Mouse (Mus musculus): ENCODE data around the gene Pld5.
"Not testable (repeated sequence)": the region's sequence is repeated elsewhere in the genome, so short reads cannot be mapped to it uniquely, and the experiment has no call there.

Pld5 gene

GRCm38 (mm10) chr1:176039923-176040322 is 235.2 kb downstream of the Pld5 start:
- no peak for DNase-seq (ENCODE audit: low spot score in 2 of 2)

DNA sequence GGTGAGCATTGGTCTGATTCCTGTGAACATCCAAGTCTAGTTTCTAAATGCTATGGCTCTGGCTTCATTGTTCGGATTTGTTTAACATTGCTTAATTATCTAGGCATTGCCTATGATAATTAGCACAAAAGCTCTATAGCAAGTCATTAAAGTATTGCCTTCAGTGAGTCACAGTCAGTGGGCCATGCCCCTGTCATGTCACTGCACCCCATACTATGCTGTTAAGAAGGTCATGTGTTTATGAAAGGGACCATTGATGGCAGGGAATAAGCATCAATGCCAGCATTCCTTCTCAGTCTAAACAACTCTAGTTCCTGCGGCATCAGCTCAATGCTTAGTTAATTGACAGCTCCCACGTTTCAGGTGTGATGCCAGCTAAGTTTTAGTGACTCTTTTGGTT is 239.1 kb downstream of the Pld5 start:
- DNase-seq (ENCODE audit: low spot score in 2 of 2): no peak

- no peak for DNase-seq (ENCODE audit: low spot score in 2 of 2)
Measured at GRCm38 (mm10) chr1:176034699-176035098, 240.4 kb downstream of the Pld5 start.

GRCm38 (mm10) chr1:176033698-176034097 is 241.4 kb downstream of the Pld5 start:
- DNase-seq (ENCODE audit: low spot score in 2 of 2): no peak

- DNase-seq (ENCODE audit: low spot score in 2 of 2): no peak
Measured at GRCm38 (mm10) chr1:176029063-176029462, 246.0 kb downstream of the Pld5 start.

- DNase-seq (ENCODE audit: low spot score in 2 of 2): no peak
Measured at GRCm38 (mm10) chr1:176028397-176028796, 246.7 kb downstream of the Pld5 start.

- DNase-seq (ENCODE audit: low spot score in 2 of 2): no peak
Measured at GRCm38 (mm10) chr1:176024501-176024900, 250.6 kb downstream of the Pld5 start.

DNA sequence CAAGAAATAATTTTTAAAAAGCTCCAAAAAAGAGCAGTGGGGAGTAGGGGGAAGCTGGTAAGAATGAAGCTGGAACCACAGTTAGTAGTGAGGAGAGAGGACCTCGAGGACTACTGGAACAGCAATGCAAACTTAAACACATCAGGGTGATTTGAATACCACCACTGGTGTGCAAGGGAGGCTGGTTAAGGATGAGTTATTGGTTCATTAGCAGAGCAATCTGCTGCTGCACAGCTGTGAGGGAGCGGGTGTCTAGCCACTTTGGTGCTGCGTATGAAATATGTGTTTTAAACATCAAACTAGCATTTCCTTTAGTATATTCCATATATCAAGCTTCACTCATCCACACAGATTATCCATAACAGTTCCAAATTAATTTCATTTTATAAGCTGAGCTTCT is 256.6 kb downstream of the Pld5 start:
- no peak for DNase-seq (ENCODE audit: low spot score in 2 of 2)

DNA sequence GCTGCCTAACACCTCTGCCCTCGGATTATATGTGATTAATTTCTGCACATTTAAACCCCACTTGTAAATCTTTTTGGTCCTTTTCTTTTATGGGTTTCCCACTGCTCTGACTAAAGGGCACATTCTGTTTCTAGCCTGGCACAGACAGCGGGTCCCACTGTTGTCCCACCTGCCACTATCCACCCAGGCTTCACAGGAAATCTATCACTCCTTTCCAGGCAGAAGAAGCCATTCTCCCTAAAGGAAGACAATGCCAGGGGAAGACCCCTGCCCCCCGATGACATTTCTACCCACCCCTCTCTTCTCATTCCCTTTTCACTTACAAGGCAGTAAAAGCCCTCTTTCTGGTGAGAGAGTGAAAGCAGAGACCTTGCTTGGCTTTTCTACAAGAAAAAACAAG is 259.0 kb downstream of the Pld5 start:
- no peak for DNase-seq (ENCODE audit: low spot score in 2 of 2)

- no peak for DNase-seq (ENCODE audit: low spot score in 2 of 2)
Measured at GRCm38 (mm10) chr1:176013497-176014268, 261.4 kb downstream of the Pld5 start.

- DNase-seq (ENCODE audit: low spot score in 2 of 2): no peak
Measured at GRCm38 (mm10) chr1:176011535-176011934, 263.6 kb downstream of the Pld5 start.

GRCm38 (mm10) chr1:176011072-176011471 is 264.0 kb downstream of the Pld5 start:
- no peak for DNase-seq (ENCODE audit: low spot score in 2 of 2)

DNA sequence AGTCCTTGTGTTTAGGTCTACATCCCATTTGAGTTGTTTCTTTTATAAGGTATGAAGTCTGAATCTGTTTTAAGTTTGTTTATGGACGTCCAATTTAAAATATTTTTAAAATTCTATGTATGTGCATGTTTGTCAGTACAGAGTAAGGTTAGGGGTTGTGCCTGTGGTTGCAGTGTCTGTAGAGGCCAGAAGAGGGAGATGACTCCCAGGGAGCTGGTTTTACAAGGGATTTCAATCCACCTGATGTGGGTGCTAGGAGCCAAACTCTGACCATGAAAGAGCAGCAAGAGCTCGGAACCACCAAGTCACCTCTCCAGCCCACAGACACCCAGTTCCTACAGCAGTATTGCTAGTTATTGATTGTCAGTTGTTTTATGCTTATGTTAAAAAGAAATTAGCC is 266.7 kb downstream of the Pld5 start:
- DNase-seq (ENCODE audit: low spot score in 2 of 2): no peak

- no peak for DNase-seq (ENCODE audit: low spot score in 2 of 2)
Measured at GRCm38 (mm10) chr1:176000599-176000998, 274.5 kb downstream of the Pld5 start.

DNA sequence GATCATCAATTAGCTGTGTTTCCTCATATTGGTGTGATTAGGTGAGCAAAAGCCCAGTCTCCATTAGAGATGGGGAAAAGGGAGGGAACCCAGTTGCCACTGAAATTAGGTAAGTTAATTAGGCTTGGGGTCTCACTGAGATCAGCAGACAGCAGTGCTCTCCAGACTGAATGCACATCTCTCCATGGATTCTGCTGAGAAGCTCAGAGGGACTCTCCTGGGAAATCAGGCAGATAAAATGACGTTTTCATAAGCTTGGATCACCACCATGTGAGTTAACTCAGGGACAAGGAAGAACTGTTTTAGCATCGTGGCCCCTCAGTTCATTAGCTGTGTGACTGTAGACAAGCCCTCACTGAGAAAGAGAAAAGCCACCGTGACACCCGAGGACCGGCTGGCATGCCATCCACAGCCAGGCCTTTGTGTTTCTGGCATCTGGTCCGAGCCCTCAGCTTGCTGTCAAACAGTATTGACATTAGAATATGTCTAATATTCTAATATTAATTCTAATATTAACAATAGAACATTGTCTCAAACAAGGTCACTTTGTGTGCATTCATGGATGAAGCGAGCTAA is 277.9 kb downstream of the Pld5 start:
- no peak for DNase-seq (ENCODE audit: low spot score in 2 of 2)

DNA sequence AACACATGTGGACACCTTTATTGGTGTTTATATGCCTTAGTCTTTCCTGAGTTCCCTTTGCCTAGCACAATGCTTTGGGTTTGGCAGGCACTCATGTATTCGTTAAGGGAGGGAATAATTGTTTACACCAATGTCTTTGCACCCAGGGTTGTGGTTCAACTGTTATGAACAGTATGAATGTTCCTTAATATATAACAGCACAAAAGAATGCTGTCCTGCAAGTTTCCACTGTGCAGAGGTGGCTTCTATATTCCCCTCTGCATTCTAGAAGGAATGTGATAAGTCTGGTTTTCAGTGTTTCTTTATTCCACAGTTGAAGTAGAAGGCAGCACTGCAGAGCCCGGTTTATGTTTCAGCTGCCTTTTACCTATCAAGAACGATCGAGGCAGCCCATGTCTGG is 286.2 kb downstream of the Pld5 start:
- no peak for DNase-seq (ENCODE audit: low spot score in 2 of 2)

DNA sequence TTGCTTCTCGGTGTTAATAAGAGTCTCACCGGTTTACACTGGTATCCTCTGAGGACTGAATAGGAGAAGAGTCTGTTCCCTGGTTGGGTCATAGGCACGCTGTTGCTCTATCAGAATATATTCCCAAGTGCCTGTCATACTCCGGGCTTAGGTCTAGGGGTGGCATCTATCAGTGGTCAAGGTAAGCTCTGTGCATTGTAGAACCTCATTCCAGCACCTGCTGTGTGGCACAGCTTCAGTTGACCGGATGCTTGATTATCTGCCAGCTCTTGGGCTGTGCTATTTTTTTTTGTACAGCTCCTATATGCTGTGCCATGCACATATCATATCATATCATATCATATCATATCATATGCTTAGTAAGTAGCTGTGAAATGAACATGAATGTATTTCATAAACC is 286.7 kb downstream of the Pld5 start:
- DNase-seq (ENCODE audit: low spot score in 2 of 2): no peak

DNA sequence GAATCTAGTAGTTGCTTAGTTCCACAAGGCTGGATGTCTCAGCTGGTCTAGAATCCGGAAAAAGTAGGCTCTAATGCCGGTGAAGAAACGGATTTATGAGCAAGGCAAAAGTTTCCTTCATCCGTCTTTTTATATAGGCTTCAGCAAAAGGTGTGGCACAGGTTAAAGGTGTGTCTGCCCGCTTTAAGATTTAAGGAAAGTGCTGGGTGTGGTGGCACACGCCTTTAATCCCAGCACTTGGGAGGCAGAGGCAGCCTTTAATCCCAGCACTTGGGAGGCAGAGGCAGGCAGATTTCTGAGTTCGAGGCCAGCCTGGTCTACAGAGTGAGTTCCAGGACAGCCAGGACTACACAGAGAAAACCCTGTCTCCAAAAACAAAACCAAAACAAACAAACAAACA is 296.1 kb downstream of the Pld5 start, which contains the start of gene Rbm8a2:
TSS of gene Rbm8a2 (minus strand) at position 101 of the 400 bp plus-strand sequence.
- not testable (repeated sequence) for DNase-seq (ENCODE audit: low spot score in 2 of 2)

GRCm38 (mm10) chr1:175970710-175971109 is 304.4 kb downstream of the Pld5 start:
- no peak for DNase-seq (ENCODE audit: low spot score in 2 of 2)

DNA sequence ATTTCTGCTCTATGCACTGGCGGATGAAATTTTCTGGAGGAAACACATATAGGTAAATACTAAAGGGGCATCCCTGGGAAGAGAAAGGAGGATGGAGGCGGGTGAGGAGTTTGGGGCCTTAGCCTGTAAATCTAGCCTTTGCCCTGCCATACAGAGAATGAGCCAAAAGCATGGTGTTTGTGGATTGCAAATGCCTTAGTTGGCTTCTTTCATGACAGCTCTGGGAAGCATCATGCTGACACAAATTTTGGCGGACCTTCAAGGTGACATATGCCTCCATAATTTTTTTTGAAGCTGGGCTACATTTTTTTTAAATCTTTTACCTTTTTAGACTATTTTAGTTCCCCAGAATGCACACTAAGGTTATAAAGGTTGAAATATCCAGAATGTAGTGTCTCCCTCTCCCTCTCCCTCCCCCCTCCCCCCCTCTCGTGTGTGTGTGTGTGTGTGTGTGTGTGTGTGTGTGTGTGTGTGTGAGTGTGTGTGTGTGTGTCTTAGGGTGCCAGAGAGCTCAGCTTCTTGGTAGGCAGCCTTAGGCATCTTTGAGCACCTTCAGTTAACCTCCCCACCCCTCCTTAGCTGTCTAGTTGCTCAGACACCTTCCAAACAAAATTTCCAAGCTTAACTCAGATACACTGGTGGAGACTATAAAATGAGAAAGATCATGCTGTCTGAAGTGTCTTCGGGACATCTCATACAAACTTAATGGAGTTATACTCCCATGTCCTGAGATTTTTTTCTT is 307.9 kb downstream of the Pld5 start:
- no peak for DNase-seq (ENCODE audit: low spot score in 2 of 2)

GRCm38 (mm10) chr1:175961786-175962185 is 313.3 kb downstream of the Pld5 start:
- DNase-seq (ENCODE audit: low spot score in 2 of 2): no peak

- no peak for DNase-seq (ENCODE audit: low spot score in 2 of 2)
Measured at GRCm38 (mm10) chr1:175950851-175951250, 324.3 kb downstream of the Pld5 start.

GRCm38 (mm10) chr1:175950421-175950820 is 324.7 kb downstream of the Pld5 start:
- DNase-seq (ENCODE audit: low spot score in 2 of 2): no peak
